Mouse (Mus musculus): Measurements from ENCODE around the gene Lrmp.

The Lrmp gene

DNA sequence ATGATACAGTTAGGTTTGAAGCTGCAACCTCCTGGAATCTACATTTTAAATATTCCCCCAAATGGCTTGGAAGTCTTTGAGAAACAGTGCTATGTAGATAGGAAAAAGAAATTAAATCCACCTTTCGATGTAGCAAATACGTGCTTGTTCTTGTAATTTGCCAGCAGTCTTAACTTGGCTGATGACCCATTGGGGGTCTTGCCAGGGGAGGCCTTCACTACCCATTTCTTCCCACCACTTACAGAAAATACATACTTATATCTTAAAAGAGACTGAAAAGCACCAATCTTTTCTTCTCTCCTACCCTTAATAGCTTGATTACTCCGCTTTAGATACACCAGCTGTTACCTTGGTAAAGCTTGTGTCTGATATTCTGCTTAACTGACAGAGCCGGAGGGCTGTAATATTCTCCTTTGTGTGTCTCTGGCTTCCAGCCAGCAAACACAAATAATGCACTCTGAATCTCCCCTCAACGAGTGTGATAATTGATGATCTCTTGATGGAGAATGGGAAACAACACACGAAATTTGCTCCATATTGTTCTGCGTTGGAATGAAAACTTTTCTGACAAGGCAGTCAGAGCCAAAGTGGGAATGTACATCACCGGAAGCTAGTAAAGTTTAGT, 94.7 kb downstream of the Lrmp start:
- DNase-seq: no peak

DNA sequence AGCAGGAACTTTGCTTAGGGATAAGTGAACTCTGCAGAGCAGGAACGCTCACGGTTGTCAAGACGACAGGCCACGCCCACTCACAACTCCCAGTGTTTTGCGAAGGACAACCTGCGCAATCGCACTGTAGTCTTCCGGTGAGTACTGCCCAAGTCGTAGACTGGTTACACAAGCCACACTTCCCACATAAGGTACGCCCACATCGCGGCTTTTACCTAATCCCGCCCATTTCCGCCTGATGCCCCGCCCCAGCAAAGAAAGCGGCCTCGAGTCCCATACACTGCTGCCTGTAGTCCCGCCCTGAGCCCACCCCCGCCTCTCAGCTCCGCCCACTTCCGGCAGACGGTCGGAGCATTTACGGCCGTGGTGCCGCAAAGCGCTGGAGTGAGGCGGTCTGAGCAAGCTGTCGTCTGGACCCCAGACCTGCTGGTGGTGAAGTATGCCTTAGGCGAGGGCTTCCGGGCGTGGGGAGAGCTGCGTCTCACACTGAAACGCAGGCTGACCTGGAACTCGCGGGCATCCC, 95.4 kb downstream of the Lrmp start, which contains the start of the genes Casc1 and Etfrf1:
Casc1 (minus strand) TSS at position 190 of the 523 bp plus-strand sequence.
Etfrf1 (plus strand) TSS at position 319 of the 523 bp plus-strand sequence.
- DNase-seq: peak; percentile 96

DNA sequence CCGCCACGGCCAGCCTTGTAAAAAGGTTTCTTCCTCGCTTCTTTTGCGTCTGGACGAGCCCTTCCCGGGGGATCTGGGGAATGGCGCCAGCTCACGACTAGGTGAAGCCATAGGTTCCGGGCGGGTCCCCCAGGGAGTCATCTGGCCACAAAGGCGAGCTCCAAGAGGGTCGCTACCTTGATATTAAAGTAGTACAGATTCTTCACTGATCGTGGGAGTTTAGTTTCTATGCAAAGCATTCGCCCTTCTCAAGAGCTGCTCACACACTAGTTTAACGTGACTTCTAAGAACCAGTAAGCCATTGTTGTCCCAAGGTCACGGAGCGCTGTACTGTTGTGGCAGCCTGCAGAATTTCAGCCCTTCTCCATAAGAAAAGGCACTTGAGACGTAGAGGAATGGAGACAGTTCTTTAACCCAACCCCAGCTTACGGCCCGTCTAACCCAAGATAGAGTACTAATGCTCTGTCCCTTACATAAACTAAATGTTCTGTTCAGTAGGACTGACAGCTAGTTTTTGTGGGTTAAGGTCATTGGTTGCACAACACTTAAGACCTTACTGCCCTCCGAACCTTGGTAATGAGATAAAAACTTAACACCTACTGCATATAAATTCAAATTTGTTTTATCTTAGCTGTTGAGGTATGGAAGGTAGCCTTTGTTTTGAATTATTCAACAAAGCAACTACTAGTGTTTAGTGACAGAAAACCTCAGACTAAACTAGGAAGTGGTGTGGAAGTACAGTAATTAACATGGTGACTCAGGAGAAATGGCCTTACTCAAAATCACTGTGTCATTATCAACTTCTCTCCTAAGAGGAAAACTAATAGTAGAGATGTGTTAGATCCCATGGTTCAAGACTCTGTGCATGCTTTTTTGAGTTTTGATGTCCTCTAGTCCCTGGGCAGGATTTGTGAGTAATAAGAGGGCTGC, 96.2 kb downstream of the Lrmp start:
- no peak for DNase-seq

DNA sequence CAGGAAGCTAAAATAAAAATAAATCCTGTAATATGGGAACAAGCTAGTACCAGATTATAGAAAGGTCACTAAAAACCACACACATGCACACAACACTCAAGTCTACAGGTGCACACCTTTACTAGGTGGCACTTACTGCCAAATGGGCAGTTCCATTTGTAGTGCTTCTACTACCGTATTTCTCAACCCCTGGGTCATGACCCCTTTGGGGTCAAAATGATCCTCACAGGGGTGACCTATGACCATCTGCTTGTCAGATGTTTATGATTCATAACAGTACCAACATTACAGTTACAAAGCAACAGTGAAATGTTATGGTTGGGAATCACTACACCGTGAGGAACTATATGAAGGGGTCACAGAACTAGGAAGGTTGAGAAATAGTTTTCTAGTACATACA, 98.5 kb downstream of the Lrmp start:
- no peak for DNase-seq

DNA sequence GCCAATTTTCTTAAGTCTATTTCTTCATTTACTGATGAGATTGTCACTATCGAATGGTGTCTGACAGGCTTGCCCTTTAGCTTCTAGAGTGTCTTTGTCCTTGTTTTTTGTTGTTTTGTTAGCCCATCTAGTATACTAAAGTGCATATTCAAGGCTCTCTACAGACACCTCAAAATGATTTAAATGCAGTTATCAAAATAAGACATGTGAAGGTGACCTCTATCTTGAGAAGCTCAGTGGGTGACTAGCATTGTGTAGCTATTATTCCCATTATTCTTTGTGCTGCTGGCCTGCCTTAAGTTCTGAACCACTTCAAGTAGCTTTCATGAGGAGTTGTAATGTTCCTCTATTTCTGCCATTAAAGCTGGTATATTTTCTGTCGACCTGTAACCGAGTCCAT, 100.4 kb downstream of the Lrmp start:
- DNase-seq: no peak

DNA sequence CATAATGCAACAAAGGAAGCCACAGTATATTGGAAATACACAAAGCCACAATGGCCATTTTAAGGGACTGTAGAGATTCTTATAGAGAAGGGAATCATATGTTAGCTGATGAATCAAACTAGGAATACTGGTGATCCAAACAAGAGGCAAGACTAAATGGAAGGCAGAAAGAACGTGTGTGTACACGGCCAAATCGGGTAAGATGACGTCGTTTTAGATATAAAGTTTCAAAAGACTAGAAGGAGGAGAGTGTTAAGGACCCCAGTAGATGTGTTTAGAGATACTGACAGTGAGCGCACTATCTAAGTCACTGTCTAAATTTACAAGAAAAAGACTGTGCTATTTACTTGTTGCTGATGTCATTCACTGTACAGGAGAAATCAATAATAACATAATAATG, 108.8 kb downstream of the Lrmp start:
- no peak for DNase-seq

Data from right cerebral cortex, postnatal 14 days (tissue).